Mouse (Mus musculus) liver, embryonic 14.5 days (tissue): ENCODE data around the gene Hpcal4. TPM values are rescaled to one million over a fixed set of nuclear protein-coding genes. Genes with fewer than 3 reads are reported as not detected.
A peak's percentile ranks its signal among the peaks of the same experiment; 100 is the strongest.

Source experiments
- ATAC-seq: fragments of 200-750 bp; cut with Nextera tagmentation; 2 replicates; pipeline ENCODE4 v1.8.0; 2017; ENCODE audit warnings: moderate number of reproducible peaks, mild to moderate bottlenecking, moderate library complexity; ENCODE audit not compliant: insufficient read depth
- DNase-seq, 3 experiments: peaks; one replicate each; pipeline ENCODE4 v3.0.0-alpha.2; 2012 to 2013; ENCODE audit warnings: low read depth in 3 of 3, low spot score in 3 of 3
- H3K27ac ChIP-seq: fragments of 300-500 bp; sonication (generic); 2 replicates; pipeline ENCODE4 v1.5.1; 2014; ENCODE audit warnings: moderate library complexity, mild to moderate bottlenecking, control low read depth, inconsistent platforms
- H3K27me3 ChIP-seq: fragments of 300-500 bp; sonication (generic); 2 replicates; pipeline ENCODE4 v1.6.1; 2014; ENCODE audit warnings: mild to moderate bottlenecking, low read length, moderate library complexity; ENCODE audit not compliant: control insufficient read depth, insufficient read depth
- H3K36me3 ChIP-seq: fragments of 300-500 bp; sonication (generic); replicated peaks from 2 replicates; pipeline ENCODE4 v1.6.1; 2014; ENCODE audit warnings: low read depth; ENCODE audit not compliant: control insufficient read depth, insufficient read depth
- H3K4me1 ChIP-seq, 2 experiments: fragments of 200-500 bp in 1 of 2; fragments of 300-500 bp in 1 of 2; sonication (generic) in 1 of 2; replicated peaks; 2 replicates each; pipeline ENCODE4 v1.6.1; 2012 to 2014; ENCODE audit warnings: antibody characterized with exemption in 1 of 2, inconsistent platforms in 1 of 2, low read length in 1 of 2; ENCODE audit not compliant: control insufficient read depth in 2 of 2, insufficient read depth in 2 of 2
- H3K4me2 ChIP-seq: fragments of 300-500 bp; sonication (generic); 2 replicates; pipeline ENCODE4 v1.6.1; 2014; ENCODE audit warnings: low read depth, mild to moderate bottlenecking, control low read depth, moderate library complexity
- H3K4me3 ChIP-seq, 2 experiments: fragments of 200-500 bp in 1 of 2; fragments of 300-500 bp in 1 of 2; sonication (generic) in 1 of 2; 2 replicates each; pipeline ENCODE4 v1.5.1; 2012 to 2014; ENCODE audit warnings: low read depth in 2 of 2, low read length in 2 of 2, mild to moderate bottlenecking in 2 of 2, control low read depth in 1 of 2, inconsistent platforms in 1 of 2, moderate library complexity in 1 of 2; ENCODE audit not compliant: insufficient read depth in 1 of 2
- H3K9ac ChIP-seq: fragments of 300-500 bp; sonication (generic); replicated peaks from 2 replicates; pipeline ENCODE4 v1.6.1; 2014; ENCODE audit warnings: mild to moderate bottlenecking, control low read depth, moderate library complexity
- H3K9me3 ChIP-seq: fragments of 300-500 bp; sonication (generic); 2 replicates; pipeline ENCODE4 v1.6.1; 2016; ENCODE audit warnings: low read length, mixed read lengths; ENCODE audit not compliant: control insufficient read depth
- CTCF ChIP-seq: IDR thresholded peaks from 2 replicates; pipeline ENCODE4 v1.5.1; 2016; ENCODE audit warnings: antibody characterized with exemption, low read depth, control low read depth
- EP300 ChIP-seq: IDR thresholded peaks from 2 replicates; pipeline ENCODE4 v1.6.1; 2016; ENCODE audit warnings: antibody characterized with exemption, low read depth
- WGBS: fragments of 180-500 bp; shearing (Covaris S2); extraction: QIAGEN DNeasy Blood & Tissue Kit; methylation state at CpG from one replicate; pipeline ENCODE4 v1.1.7; 2014; ENCODE audit not compliant: insufficient replicate concordance; 5-methylcytosine and 5-hydroxymethylcytosine counted together
- polyA plus RNA-seq, 2 experiments: library from polyadenylated mRNA; depleted of rRNA in 1 of 2; stranded (reverse) in 1 of 2; unstranded in 1 of 2; fragments of >200 nt; fragmentation: Nextera tagmentation in 1 of 2; extraction: Ambion mirVana in 1 of 2; gene quantifications; 2 replicates each; pipeline versions ENCODE4 v1.2.1 to v1.2.3; 2012 to 2014

The Hpcal4 gene
- polyA plus RNA-seq, 2 experiments: not detected

- no peak for ATAC-seq
Observed at GRCm38 (mm10) chr4:123236431-123237031, 53.5 kb downstream of the Hpcal4 start.

DNA sequence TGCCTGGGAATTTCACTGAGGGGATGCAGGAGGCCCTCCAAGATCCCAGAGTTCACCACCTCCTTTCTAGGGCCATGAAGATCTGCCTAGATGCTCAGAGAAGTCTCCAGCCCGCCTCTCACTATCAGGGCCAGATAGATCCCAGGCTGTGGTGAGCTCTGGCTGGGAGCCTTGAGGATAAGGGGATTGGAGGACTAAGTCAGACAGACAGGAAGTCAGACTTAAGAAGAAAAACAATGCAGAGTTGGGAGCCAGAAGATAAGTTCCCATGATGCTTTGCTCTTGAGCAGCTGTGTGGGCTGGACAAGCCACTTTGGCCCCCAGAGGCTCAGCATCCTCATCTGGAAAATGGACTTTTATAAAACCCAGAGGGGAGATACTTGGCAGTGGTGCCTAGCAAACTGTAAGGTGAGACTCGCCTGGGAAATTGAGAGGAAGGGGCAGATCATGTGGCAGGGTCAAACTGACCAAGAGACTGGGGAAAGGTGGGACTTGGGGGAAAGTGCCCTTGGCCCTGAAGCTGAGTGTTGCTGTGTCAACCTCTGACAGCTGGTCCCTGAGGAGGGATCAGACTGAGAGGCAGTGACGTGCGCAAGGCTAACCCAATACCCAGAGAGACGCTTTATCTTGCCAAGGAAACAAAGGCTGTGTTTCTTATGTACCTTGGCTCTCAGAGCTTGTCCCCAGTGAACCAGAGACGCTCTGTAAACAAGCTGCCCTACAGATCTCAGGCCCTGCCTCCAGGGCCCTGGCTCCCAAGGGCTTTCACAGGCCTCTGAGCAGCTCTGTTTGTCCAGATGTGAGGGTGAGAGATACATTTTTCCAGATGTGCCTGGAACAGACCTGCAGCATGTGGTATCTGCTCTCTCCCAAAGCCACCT is 54.6 kb downstream of the Hpcal4 start:
- no peaks in the 10 kb centered on the region for H3K36me3 ChIP-seq
- H3K9ac ChIP-seq: no peak overlapping the region
- H3K4me1 ChIP-seq: 0 out of 4 replicates have a peak, but pooled peaks cover 0 to 2% of the 10 kb centered on the region in 2 experiments
- ATAC-seq (no peak), DNase-seq (no peak)
- H3K9me3 ChIP-seq: no peaks in the 10 kb centered on the region
- no peak for TF ChIP-seq EP300
- no peak overlapping the region for H3K4me2 ChIP-seq
- 57% methylated on average over 6 of the region's 6 CpGs for WGBS
- H3K27ac ChIP-seq: no peak overlapping the region
- H3K4me3 ChIP-seq: no peak overlapping the region
- H3K27me3 ChIP-seq: peaks cover 50% of the 10 kb centered on the region

More at GRCm38 (mm10) chr4:123236431-123237031, 53.5 kb downstream of the Hpcal4 start:
- TF ChIP-seq CTCF (no peak), EP300 (no peak)
- 0 out of 4 replicates have a peak, but pooled peaks cover 0 to 2% of the 10 kb centered on the region in 2 experiments for H3K4me1 ChIP-seq
- no peak for DNase-seq
- no peak overlapping the region for H3K4me3 ChIP-seq
- 51% methylated on average over 13 of the region's 13 CpGs for WGBS
- peaks cover 50% of the 10 kb centered on the region for H3K27me3 ChIP-seq
- H3K36me3 ChIP-seq: no peaks in the 10 kb centered on the region
- H3K9me3 ChIP-seq: no peaks in the 10 kb centered on the region
- H3K27ac ChIP-seq: no peak overlapping the region
- H3K9ac ChIP-seq: no peak overlapping the region
- H3K4me2 ChIP-seq: no peak overlapping the region

- 10% methylated on average over 58 of the region's 58 CpGs for WGBS
- H3K4me2 ChIP-seq: no peak overlapping the region; the same call in 1 of the 2 replicates
- H3K27ac ChIP-seq: no peak overlapping the region
- peaks cover 38% of the 10 kb centered on the region for H3K27me3 ChIP-seq
- ATAC-seq (no peak), DNase-seq (no peak)
- H3K9me3 ChIP-seq: no peaks in the 10 kb centered on the region
- H3K36me3 ChIP-seq: no peaks in the 10 kb centered on the region
- TF ChIP-seq CTCF: no peak
- no peak for TF ChIP-seq EP300
- H3K9ac ChIP-seq: no peak overlapping the region
- 0 out of 4 replicates have a peak, but pooled peaks cover 0 to 2% of the 10 kb centered on the region in 2 experiments for H3K4me1 ChIP-seq
- peak overlapping the region in 1 of 2 experiments; percentile 10; a peak in 1 of 4 replicates for H3K4me3 ChIP-seq
Observed at GRCm38 (mm10) chr4:123239361-123240203, 56.6 kb downstream of the Hpcal4 start.

Other genes starting within 250 kb of the Hpcal4 start
- gene Mfsd2a, start 222.0 kb upstream of the Hpcal4 start, polyA plus RNA-seq (2012; rRNA removed): 0.03 and 0.08 TPM in 2 replicates
- 0.22 TPM in 1 of 2 replicates, not detected in the other for gene Mfsd2a, start 222.0 kb upstream of the Hpcal4 start, polyA plus RNA-seq (2014; fragmentation: Nextera tagmentation; extraction: Ambion mirVana)
- 0.37 and 0.53 TPM in 2 replicates for gene Mycl, start 187.6 kb upstream of the Hpcal4 start, polyA plus RNA-seq (2012; rRNA removed)
- gene Mycl, start 187.6 kb upstream of the Hpcal4 start, polyA plus RNA-seq (2014; fragmentation: Nextera tagmentation; extraction: Ambion mirVana): 0.44 and 0.52 TPM in 2 replicates
- gene Trit1, start 166.6 kb upstream of the Hpcal4 start, polyA plus RNA-seq (2012; rRNA removed): 2.4 and 3.7 TPM in 2 replicates
- 5.2 and 5.3 TPM in 2 replicates for gene Trit1, start 166.6 kb upstream of the Hpcal4 start, polyA plus RNA-seq (2014; fragmentation: Nextera tagmentation; extraction: Ambion mirVana)
- 0.22 and 0.24 TPM in 2 replicates for gene Bmp8b, start 78.1 kb upstream of the Hpcal4 start, polyA plus RNA-seq (2012; rRNA removed)
- 0.24 and 0.35 TPM in 2 replicates for gene Bmp8b, start 78.1 kb upstream of the Hpcal4 start, polyA plus RNA-seq (2014; fragmentation: Nextera tagmentation; extraction: Ambion mirVana)
- not detected in 2 replicates for gene Oxct2b, start 67.0 kb upstream of the Hpcal4 start, polyA plus RNA-seq (2012; rRNA removed)
- gene Oxct2b, start 67.0 kb upstream of the Hpcal4 start, polyA plus RNA-seq (2014; fragmentation: Nextera tagmentation; extraction: Ambion mirVana): not detected in 2 replicates
- 16.1 and 21.5 TPM in 2 replicates for gene Ppie, start 43.3 kb upstream of the Hpcal4 start, polyA plus RNA-seq (2012; rRNA removed)
- gene Ppie, start 43.3 kb upstream of the Hpcal4 start, polyA plus RNA-seq (2014; fragmentation: Nextera tagmentation; extraction: Ambion mirVana): 38.2 and 39.5 TPM in 2 replicates
- gene Nt5c1a, start 18.3 kb downstream of the Hpcal4 start, polyA plus RNA-seq (2012; rRNA removed): not detected in 2 replicates
- gene Nt5c1a, start 18.3 kb downstream of the Hpcal4 start, polyA plus RNA-seq (2014; fragmentation: Nextera tagmentation; extraction: Ambion mirVana): not detected in 2 replicates
- gene Heyl, start 50.3 kb downstream of the Hpcal4 start, polyA plus RNA-seq (2012; rRNA removed): 0.29 and 0.42 TPM in 2 replicates
- 0.46 and 0.62 TPM in 2 replicates for gene Heyl, start 50.3 kb downstream of the Hpcal4 start, polyA plus RNA-seq (2014; fragmentation: Nextera tagmentation; extraction: Ambion mirVana)
- 209 and 244 TPM in 2 replicates for gene Pabpc4, start 79.1 kb downstream of the Hpcal4 start, polyA plus RNA-seq (2012; rRNA removed)
- gene Pabpc4, start 79.1 kb downstream of the Hpcal4 start, polyA plus RNA-seq (2014; fragmentation: Nextera tagmentation; extraction: Ambion mirVana): 101 and 112 TPM in 2 replicates
- 0.03 and 0.08 TPM in 2 replicates for gene Oxct2a, start 140.4 kb downstream of the Hpcal4 start, polyA plus RNA-seq (2012; rRNA removed)
- gene Oxct2a, start 140.4 kb downstream of the Hpcal4 start, polyA plus RNA-seq (2014; fragmentation: Nextera tagmentation; extraction: Ambion mirVana): not detected in 2 replicates
- 0.08 and 0.14 TPM in 2 replicates for gene Bmp8a, start 160.0 kb downstream of the Hpcal4 start, polyA plus RNA-seq (2012; rRNA removed)
- gene Bmp8a, start 160.0 kb downstream of the Hpcal4 start, polyA plus RNA-seq (2014; fragmentation: Nextera tagmentation; extraction: Ambion mirVana): 0.16 TPM in 1 of 2 replicates, not detected in the other